Mouse (Mus musculus) MEL (cell line): ENCODE data around the gene Ptger3.

Experiments
- CTCF ChIP-seq, 3 experiments: IDR thresholded peaks in 2 of 3; conservative IDR thresholded peaks in 1 of 3; 2 replicates each; pipeline ENCODE4 v1.5.1; 2011 to 2012; ENCODE audit warnings: low read length in 3 of 3, low read depth in 2 of 3, mild to moderate bottlenecking in 2 of 3, improper control_type of control experiment in 1 of 3, inconsistent platforms in 1 of 3, mixed read lengths in 1 of 3, moderate library complexity in 1 of 3; ENCODE audit not compliant: control insufficient read depth in 1 of 3, insufficient read depth in 1 of 3, poor library complexity in 1 of 3, severe bottlenecking in 1 of 3
- ETS1 ChIP-seq: IDR thresholded peaks from 2 replicates; pipeline ENCODE4 v1.6.1; 2012; ENCODE audit warnings: low read depth, mild to moderate bottlenecking, inconsistent platforms, low read length, improper control_type of control experiment, moderate library complexity
- GATA1 ChIP-seq: IDR thresholded peaks from 2 replicates; pipeline ENCODE4 v1.6.1; 2011; ENCODE audit warnings: low read depth, low read length, improper control_type of control experiment
- POLR2A ChIP-seq, 2 experiments: IDR thresholded peaks; 2 replicates each; pipeline ENCODE4 v1.6.1; 2011 to 2012; ENCODE audit warnings: low read length in 2 of 2, mild to moderate bottlenecking in 2 of 2, control low read depth in 1 of 2, improper control_type of control experiment in 1 of 2, low read depth in 1 of 2, moderate library complexity in 1 of 2; ENCODE audit not compliant: control insufficient read depth in 1 of 2, insufficient read depth in 1 of 2, poor library complexity in 1 of 2
- RAD21 ChIP-seq: IDR thresholded peaks from 2 replicates; pipeline ENCODE4 v1.6.1; 2011; ENCODE audit warnings: mild to moderate bottlenecking, low read depth, low read length, improper control_type of control experiment
- USF2 ChIP-seq, 2 experiments: IDR thresholded peaks; 2 replicates each; pipeline ENCODE4 v1.6.1; 2011 to 2012; ENCODE audit warnings: improper control_type of control experiment in 2 of 2, low read length in 2 of 2, borderline replicate concordance in 1 of 2, inconsistent platforms in 1 of 2, low read depth in 1 of 2, mild to moderate bottlenecking in 1 of 2; ENCODE audit not compliant: insufficient read depth in 1 of 2
- ZC3H11A ChIP-seq: IDR thresholded peaks from 2 replicates; pipeline ENCODE4 v1.6.1; 2012; ENCODE audit warnings: low read depth, mild to moderate bottlenecking, inconsistent platforms, low read length, improper control_type of control experiment

DNA sequence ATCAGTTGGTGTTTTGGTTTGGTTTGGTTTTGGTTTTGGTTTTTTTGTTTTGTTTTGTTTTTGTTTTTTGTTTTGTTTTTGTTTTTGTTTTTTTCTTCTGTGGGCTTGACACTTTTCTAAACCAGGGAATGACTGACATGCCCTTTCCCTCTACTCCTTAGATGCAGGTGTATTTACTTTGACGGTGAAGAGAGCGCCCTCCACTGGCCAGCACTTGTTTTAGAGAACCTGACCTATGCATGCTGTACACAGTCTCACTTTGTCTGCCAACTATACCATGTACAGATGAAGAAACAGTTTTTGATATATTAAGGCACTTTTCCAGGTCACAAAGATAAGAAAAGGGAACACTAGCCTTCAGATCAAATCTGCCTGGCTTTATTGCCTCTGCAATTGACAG lies 15.1 kb downstream of the Ptger3 start:
- no peak for TF ChIP-seq GATA1
- TF ChIP-seq ZC3H11A: peak; percentile 43; the same call in 1 of the 2 replicates
- peak; percentile 57 to 65 (median 58) for TF ChIP-seq CTCF (IDR thresholded peaks at IDR 0.05 in 2 of 3, conservative IDR thresholded peaks at IDR 0.05 in 1 of 3; ENCODE audit: control insufficient read depth in 1 of 3, insufficient read depth in 1 of 3, low read depth in 2 of 3, low read length in 3 of 3, poor library complexity in 1 of 3, severe bottlenecking in 1 of 3)
- no peak for TF ChIP-seq POLR2A (IDR thresholded peaks at IDR 0.05; ENCODE audit: control insufficient read depth in 1 of 2, insufficient read depth in 1 of 2, low read depth in 1 of 2, low read length in 2 of 2, poor library complexity in 1 of 2)
- no peak for TF ChIP-seq ETS1
- TF ChIP-seq RAD21: peak; percentile 33
- no peak for TF ChIP-seq USF2 (IDR thresholded peaks at IDR 0.05; ENCODE audit: borderline replicate concordance in 1 of 2, insufficient read depth in 1 of 2, low read depth in 1 of 2, low read length in 2 of 2)
